Mouse (Mus musculus) liver, embryonic 16.5 days (tissue): ENCODE measurements around the gene AI481877. TPM values are rescaled to one million over a fixed set of nuclear protein-coding genes. Genes with fewer than 3 reads are reported as not detected.
A peak's percentile ranks its signal among the peaks of the same experiment; 100 is the strongest.

Experiments
- ATAC-seq: fragments of 200-750 bp; cut with Nextera tagmentation; 2 replicates; pipeline ENCODE4 v1.8.0; 2017; ENCODE audit warnings: low read depth, mild to moderate bottlenecking, moderate number of reproducible peaks, moderate library complexity
- H3K27ac ChIP-seq: fragments of 300-500 bp; sonication (generic); 2 replicates; pipeline ENCODE4 v1.5.1; 2014; ENCODE audit warnings: mild to moderate bottlenecking, low read length
- H3K27me3 ChIP-seq: fragments of 300-500 bp; sonication (generic); 2 replicates; pipeline ENCODE4 v1.6.1; 2014; ENCODE audit warnings: low read depth, low read length, mixed read lengths; ENCODE audit not compliant: control insufficient read depth, insufficient read depth
- H3K36me3 ChIP-seq: fragments of 300-500 bp; sonication (generic); 2 replicates; pipeline ENCODE4 v1.6.1; 2014; ENCODE audit warnings: mild to moderate bottlenecking; ENCODE audit not compliant: control insufficient read depth, insufficient read depth
- H3K4me1 ChIP-seq: fragments of 300-500 bp; sonication (generic); 2 replicates; pipeline ENCODE4 v1.6.1; 2014; ENCODE audit warnings: low read depth, low read length, mixed read lengths; ENCODE audit not compliant: control insufficient read depth
- H3K4me2 ChIP-seq: fragments of 300-500 bp; sonication (generic); 2 replicates; pipeline ENCODE4 v1.6.1; 2014; ENCODE audit warnings: low read depth, low read length, mixed read lengths
- H3K4me3 ChIP-seq: fragments of 300-500 bp; sonication (generic); 2 replicates; pipeline ENCODE4 v1.5.1; 2014; ENCODE audit warnings: low read depth, mild to moderate bottlenecking, low read length
- H3K9ac ChIP-seq: fragments of 300-500 bp; sonication (generic); 2 replicates; pipeline ENCODE4 v1.6.1; 2014; ENCODE audit warnings: low read depth, low read length
- H3K9me3 ChIP-seq: fragments of 300-500 bp; sonication (generic); replicated peaks from 2 replicates; pipeline ENCODE4 v1.6.1; 2016; ENCODE audit warnings: low read length; ENCODE audit not compliant: control insufficient read depth
- WGBS: fragments of 180-500 bp; shearing (Covaris S2); extraction: QIAGEN DNeasy Blood & Tissue Kit; methylation state at CpG from one replicate; pipeline ENCODE4 v1.1.7; 2014; ENCODE audit not compliant: insufficient replicate concordance; 5-methylcytosine and 5-hydroxymethylcytosine counted together
- polyA plus RNA-seq: library from polyadenylated mRNA; unstranded; fragments of >200 nt; fragmentation: Nextera tagmentation; extraction: Ambion mirVana; gene quantifications from 2 replicates; pipeline ENCODE4 v1.2.1, GENCODE M21; 2015

The AI481877 gene
- polyA plus RNA-seq, 1 experiment from 2014 or later: not detected

- 73% methylated on average over 10 of the region's 10 CpGs for WGBS
- H3K4me2 ChIP-seq: peak overlapping the region; percentile 91
- H3K36me3 ChIP-seq: no peaks in the 10 kb centered on the region
- no peak overlapping the region for H3K27ac ChIP-seq
- ATAC-seq: no peak
- H3K9ac ChIP-seq: no peak overlapping the region
- peaks cover 11% of the 10 kb centered on the region for H3K4me1 ChIP-seq
- no peaks in the 10 kb centered on the region for H3K27me3 ChIP-seq
- H3K9me3 ChIP-seq: no peaks in the 10 kb centered on the region
- H3K4me3 ChIP-seq: peak overlapping the region; percentile 76
Observed at GRCm38 (mm10) chr4:59034325-59034917, 104.4 kb downstream of the AI481877 start.

GRCm38 (mm10) chr4:59016922-59017321, 121.9 kb downstream of the AI481877 start:
- 54% methylated on average over 2 of the region's 2 CpGs for WGBS
- H3K36me3 ChIP-seq: peaks cover 8% of the 10 kb centered on the region; the same call in 1 of the 2 replicates
- no peaks in the 10 kb centered on the region for H3K27me3 ChIP-seq
- H3K4me1 ChIP-seq: peaks cover 5% of the 10 kb centered on the region
- no peak overlapping the region for H3K9ac ChIP-seq
- H3K9me3 ChIP-seq: no peaks in the 10 kb centered on the region
- no peak overlapping the region for H3K4me3 ChIP-seq
- no peak overlapping the region for H3K27ac ChIP-seq
- H3K4me2 ChIP-seq: no peak overlapping the region
- no peak for ATAC-seq

- Histone ChIP-seq H3K9me3 (no peaks in the 10 kb centered on the region), H3K4me3 (no peak overlapping the region), H3K9ac (no peak overlapping the region), H3K27ac (no peak overlapping the region), H3K4me2 (no peak overlapping the region), H3K36me3 (peaks cover 5% of the 10 kb centered on the region; the same call in 1 of the 2 replicates), H3K4me1 (peaks cover 12% of the 10 kb centered on the region), H3K27me3 (no peaks in the 10 kb centered on the region)
- no peak for ATAC-seq
- WGBS: 76% methylated on average over 3 of the region's 3 CpGs
Observed at GRCm38 (mm10) chr4:59015181-59015580, 123.6 kb downstream of the AI481877 start.

- H3K27me3 ChIP-seq: no peaks in the 10 kb centered on the region
- 43% methylated on average over 3 of the region's 3 CpGs for WGBS
- H3K36me3 ChIP-seq: no peaks in the 10 kb centered on the region
- no peak for ATAC-seq
- no peaks in the 10 kb centered on the region for H3K9me3 ChIP-seq
- H3K27ac ChIP-seq: no peak overlapping the region
- H3K4me1 ChIP-seq: peaks cover 21% of the 10 kb centered on the region
- H3K4me3 ChIP-seq: no peak overlapping the region
- no peak overlapping the region for H3K9ac ChIP-seq
- no peak overlapping the region for H3K4me2 ChIP-seq
Observed at GRCm38 (mm10) chr4:59011446-59011845, 127.3 kb downstream of the AI481877 start.

GRCm38 (mm10) chr4:59009696-59010095, 129.1 kb downstream of the AI481877 start:
- no peaks in the 10 kb centered on the region for H3K9me3 ChIP-seq
- no peak overlapping the region for H3K9ac ChIP-seq
- H3K4me2 ChIP-seq: no peak overlapping the region
- no peak for ATAC-seq
- H3K36me3 ChIP-seq: no peaks in the 10 kb centered on the region
- H3K4me1 ChIP-seq: peaks cover 31% of the 10 kb centered on the region
- no peaks in the 10 kb centered on the region for H3K27me3 ChIP-seq
- H3K27ac ChIP-seq: no peak overlapping the region
- H3K4me3 ChIP-seq: no peak overlapping the region
- 26% methylated on average over 4 of the region's 4 CpGs for WGBS

- H3K9me3 ChIP-seq: no peaks in the 10 kb centered on the region
- WGBS: 38% methylated on average over 7 of the region's 7 CpGs
- H3K4me1 ChIP-seq: peaks cover 36% of the 10 kb centered on the region
- no peak overlapping the region for H3K4me2 ChIP-seq
- H3K36me3 ChIP-seq: no peaks in the 10 kb centered on the region
- no peak overlapping the region for H3K4me3 ChIP-seq
- no peak overlapping the region for H3K27ac ChIP-seq
- no peaks in the 10 kb centered on the region for H3K27me3 ChIP-seq
- H3K9ac ChIP-seq: no peak overlapping the region
- no peak for ATAC-seq
Observed at GRCm38 (mm10) chr4:59009186-59009585, 129.6 kb downstream of the AI481877 start.

GRCm38 (mm10) chr4:59007974-59008373, 130.8 kb downstream of the AI481877 start:
- Histone ChIP-seq H3K4me1 (peaks cover 43% of the 10 kb centered on the region), H3K4me2 (no peak overlapping the region), H3K9ac (no peak overlapping the region), H3K27ac (no peak overlapping the region), H3K4me3 (no peak overlapping the region), H3K36me3 (no peaks in the 10 kb centered on the region), H3K27me3 (no peaks in the 10 kb centered on the region), H3K9me3 (no peaks in the 10 kb centered on the region)
- no peak for ATAC-seq
- WGBS: 77% methylated on average over 5 of the region's 5 CpGs

- Histone ChIP-seq H3K27ac (no peak overlapping the region), H3K4me2 (no peak overlapping the region), H3K27me3 (no peaks in the 10 kb centered on the region), H3K9ac (no peak overlapping the region), H3K36me3 (no peaks in the 10 kb centered on the region), H3K4me3 (no peak overlapping the region), H3K4me1 (peaks cover 47% of the 10 kb centered on the region), H3K9me3 (no peaks in the 10 kb centered on the region)
- ATAC-seq: no peak
- 66% methylated on average over 6 of the region's 6 CpGs for WGBS
Observed at GRCm38 (mm10) chr4:59007016-59007415, 131.8 kb downstream of the AI481877 start.

GRCm38 (mm10) chr4:59006211-59006610, 132.6 kb downstream of the AI481877 start:
- no peaks in the 10 kb centered on the region for H3K27me3 ChIP-seq
- H3K9ac ChIP-seq: no peak overlapping the region
- H3K4me1 ChIP-seq: peaks cover 44% of the 10 kb centered on the region
- no peaks in the 10 kb centered on the region for H3K36me3 ChIP-seq
- H3K4me2 ChIP-seq: no peak overlapping the region
- WGBS: 55% methylated on average over 8 of the region's 8 CpGs
- no peak overlapping the region for H3K4me3 ChIP-seq
- ATAC-seq: no peak
- H3K27ac ChIP-seq: no peak overlapping the region
- H3K9me3 ChIP-seq: no peaks in the 10 kb centered on the region
